Mouse (Mus musculus) right cerebral cortex, adult 18-20 months (tissue): ENCODE measurements around the gene Adgrf5.

Experiments
- DNase-seq: peaks from one replicate; pipeline ENCODE4 v3.0.0; 2022; ENCODE audit warnings: mixed read lengths

Adgrf5 gene

GRCm38 (mm10) chr17:43378703-43379102 lies 18.5 kb downstream of the Adgrf5 start:
- no peak for DNase-seq

- DNase-seq: no peak
Observed at GRCm38 (mm10) chr17:43386331-43386730, 26.1 kb downstream of the Adgrf5 start.

GRCm38 (mm10) chr17:43387171-43387570 lies 26.9 kb downstream of the Adgrf5 start:
- DNase-seq: no peak

GRCm38 (mm10) chr17:43389256-43389655 lies 29.0 kb downstream of the Adgrf5 start:
- DNase-seq: no peak

GRCm38 (mm10) chr17:43392191-43392590 lies 31.9 kb downstream of the Adgrf5 start:
- DNase-seq: no peak

GRCm38 (mm10) chr17:43393669-43394068 lies 33.4 kb downstream of the Adgrf5 start:
- DNase-seq: no peak

- DNase-seq: no peak
Observed at GRCm38 (mm10) chr17:43395400-43396258, 35.4 kb downstream of the Adgrf5 start.

GRCm38 (mm10) chr17:43398612-43399011 lies 38.4 kb downstream of the Adgrf5 start:
- DNase-seq: no peak

- no peak for DNase-seq
Observed at GRCm38 (mm10) chr17:43399151-43399550, 38.9 kb downstream of the Adgrf5 start.

GRCm38 (mm10) chr17:43400483-43400882 lies 40.2 kb downstream of the Adgrf5 start:
- DNase-seq: no peak

- no peak for DNase-seq
Observed at GRCm38 (mm10) chr17:43403851-43404250, 43.6 kb downstream of the Adgrf5 start.

GRCm38 (mm10) chr17:43404408-43404807 lies 44.2 kb downstream of the Adgrf5 start:
- no peak for DNase-seq

GRCm38 (mm10) chr17:43406321-43406720 lies 46.1 kb downstream of the Adgrf5 start:
- no peak for DNase-seq

GRCm38 (mm10) chr17:43407548-43407947 lies 47.3 kb downstream of the Adgrf5 start:
- DNase-seq: no peak

- DNase-seq: no peak
Observed at GRCm38 (mm10) chr17:43413182-43413581, 52.9 kb downstream of the Adgrf5 start.

GRCm38 (mm10) chr17:43419204-43419603 lies 59.0 kb downstream of the Adgrf5 start:
- no peak for DNase-seq

GRCm38 (mm10) chr17:43420381-43420780 lies 60.1 kb downstream of the Adgrf5 start:
- no peak for DNase-seq

- DNase-seq: no peak
Observed at GRCm38 (mm10) chr17:43423953-43424352, 63.7 kb downstream of the Adgrf5 start.

- no peak for DNase-seq
Observed at GRCm38 (mm10) chr17:43431692-43432091, 71.4 kb downstream of the Adgrf5 start.

GRCm38 (mm10) chr17:43434485-43434884 lies 74.2 kb downstream of the Adgrf5 start:
- DNase-seq: no peak

- DNase-seq: no peak
Observed at GRCm38 (mm10) chr17:43451216-43451615, 91.0 kb downstream of the Adgrf5 start.

GRCm38 (mm10) chr17:43458598-43458997 lies 98.3 kb downstream of the Adgrf5 start:
- peak; percentile 68 for DNase-seq

GRCm38 (mm10) chr17:43459737-43460230 lies 99.5 kb downstream of the Adgrf5 start:
- no peak for DNase-seq
